Mouse (Mus musculus): ENCODE results near the gene Prr29. TPM values are rescaled to one million over a fixed set of nuclear protein-coding genes. Genes with fewer than 3 reads are reported as not detected.

Prr29 gene
- total RNA-seq, 2 experiments from 2014 or later = 0.57 to 1.3 TPM

DNA sequence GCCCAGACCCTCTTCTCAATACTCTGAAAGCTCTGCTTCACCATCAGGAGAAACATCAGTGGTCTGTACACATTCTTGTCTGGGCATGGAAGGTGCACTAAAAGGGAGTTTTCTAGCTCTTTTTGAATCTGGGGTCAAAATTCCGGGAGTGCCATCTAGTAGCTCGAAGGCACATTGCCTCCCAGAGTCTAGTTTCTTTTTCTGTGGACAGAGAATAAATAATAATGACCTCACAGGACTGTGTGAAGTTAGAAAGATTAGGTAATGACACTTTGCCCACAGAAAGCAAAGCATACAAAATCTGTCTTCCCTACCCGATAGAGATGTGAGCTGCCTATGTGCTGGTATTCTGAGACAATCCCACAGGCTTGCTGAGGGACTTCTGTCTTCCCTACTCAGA is 45.2 kb downstream of the Prr29 start:
- DNase-seq = no peak

DNA sequence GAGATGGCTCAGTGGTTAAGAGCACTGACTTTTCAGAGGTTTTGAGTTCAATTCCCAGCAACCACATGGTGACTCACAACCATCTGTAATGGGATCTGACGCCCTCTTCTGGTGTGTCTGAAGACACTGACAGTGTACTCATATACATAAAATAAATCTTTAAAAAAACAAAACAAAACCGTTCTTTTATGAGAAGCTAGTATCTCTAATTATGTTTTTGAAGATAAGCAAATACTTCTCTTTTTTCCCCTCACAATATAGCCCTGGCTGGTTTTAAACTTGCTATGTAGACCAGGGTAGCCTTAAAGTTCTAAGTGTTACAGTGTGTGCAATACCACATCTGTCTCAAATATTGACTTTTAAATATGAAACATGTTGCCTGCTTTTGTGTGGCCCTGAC is 45.9 kb downstream of the Prr29 start:
- no peak for DNase-seq

DNA sequence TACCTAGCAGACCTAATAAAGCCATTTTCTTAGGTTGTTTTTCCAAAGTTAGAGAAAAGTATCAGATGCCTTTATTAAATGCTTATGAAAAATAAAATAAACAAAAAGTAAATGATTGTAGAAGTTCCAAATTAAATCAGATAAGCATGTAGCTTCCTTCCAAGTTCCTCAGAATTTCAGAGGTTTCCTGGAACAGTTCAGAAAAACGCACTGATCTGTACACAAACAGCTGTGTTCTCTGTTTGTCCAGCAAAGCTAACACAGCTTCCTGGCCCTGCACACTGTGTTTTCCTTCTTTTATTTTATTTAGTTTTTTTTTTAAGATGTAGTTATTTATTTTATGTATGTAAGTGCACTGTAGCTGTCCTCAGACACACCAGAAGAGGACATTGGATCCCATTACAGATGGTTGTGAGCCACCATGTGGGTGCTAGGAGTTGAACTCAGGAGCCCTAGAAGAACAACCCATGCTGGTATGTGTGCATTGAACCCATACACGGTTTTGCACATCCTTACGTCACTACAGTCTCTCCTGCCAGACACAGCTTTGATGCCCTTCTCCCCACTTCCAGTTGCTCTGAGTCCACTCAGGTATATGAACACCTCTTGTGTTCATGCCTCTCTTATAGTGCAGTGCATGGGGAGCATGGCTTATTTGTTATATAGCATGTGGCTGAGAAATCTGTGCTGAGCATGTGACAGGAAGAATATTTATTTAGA is 47.5 kb downstream of the Prr29 start:
- no peak for DNase-seq

DNA sequence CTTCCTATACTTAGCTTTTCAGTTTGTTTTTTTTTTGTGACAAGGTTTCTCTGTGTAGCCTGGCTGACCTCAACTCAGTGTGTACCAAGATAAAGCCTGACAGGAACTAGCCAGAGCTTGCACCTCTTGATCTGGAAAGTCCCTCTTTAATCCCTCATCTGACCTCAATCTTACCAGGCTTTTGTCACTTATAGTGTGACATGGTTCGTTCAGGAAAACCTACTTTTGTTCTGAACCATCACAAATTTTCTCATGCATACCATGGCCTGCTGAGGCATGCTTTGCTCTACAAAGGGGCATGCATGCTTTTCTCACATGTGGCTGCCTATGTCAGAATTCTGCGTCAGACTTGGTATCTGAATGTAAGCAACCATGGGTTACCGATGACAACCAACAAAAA is 51.1 kb downstream of the Prr29 start:
- DNase-seq = no peak

DNA sequence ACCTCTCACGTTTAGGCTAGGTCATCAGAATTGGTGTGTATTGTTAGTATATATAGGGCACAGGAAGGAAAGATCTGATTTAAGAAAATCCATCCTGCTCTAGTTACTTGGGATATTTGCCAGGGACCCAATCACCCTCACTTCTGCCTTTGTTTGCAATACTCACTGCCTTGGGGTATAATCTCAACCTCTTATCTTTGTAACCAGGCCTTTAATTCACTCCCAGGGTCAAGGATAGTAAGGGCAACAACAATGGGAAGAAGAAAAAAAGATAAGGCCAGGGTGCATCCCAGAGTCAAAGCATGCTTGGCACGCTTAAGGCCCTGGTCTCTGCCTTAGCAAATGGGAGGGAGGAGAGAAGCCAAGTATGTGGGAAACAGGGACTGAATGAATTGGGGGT is 52.6 kb downstream of the Prr29 start:
- DNase-seq = no peak

DNA sequence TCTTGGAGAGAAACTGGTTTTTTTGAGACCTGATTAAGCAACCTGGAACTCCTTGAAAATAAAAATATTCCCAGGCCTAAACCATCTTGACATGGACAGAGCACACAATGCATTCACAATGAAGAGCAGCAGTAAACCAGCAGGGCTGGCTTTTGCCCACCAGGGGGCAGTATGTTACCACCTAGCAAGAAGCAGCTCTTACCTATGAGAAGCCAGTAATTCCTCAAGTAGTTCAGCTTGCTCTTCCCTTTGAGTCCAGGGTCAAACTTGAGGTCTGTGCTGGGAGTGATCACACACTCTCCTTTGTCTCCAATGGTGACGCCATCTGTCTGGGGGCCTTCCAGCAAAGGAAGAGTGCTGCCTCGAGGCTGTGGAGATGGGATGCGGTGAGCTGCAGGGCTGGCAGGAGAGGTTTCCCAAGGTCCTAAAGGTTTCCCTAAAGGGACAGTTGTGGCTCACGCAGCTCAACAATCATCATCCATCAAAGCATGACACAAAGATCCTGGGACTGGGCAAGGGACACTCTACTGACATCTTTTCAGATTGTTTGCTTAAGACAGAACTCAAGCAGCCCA is 53.4 kb downstream of the Prr29 start:
- peak; percentile 78 to 87 for DNase-seq

DNA sequence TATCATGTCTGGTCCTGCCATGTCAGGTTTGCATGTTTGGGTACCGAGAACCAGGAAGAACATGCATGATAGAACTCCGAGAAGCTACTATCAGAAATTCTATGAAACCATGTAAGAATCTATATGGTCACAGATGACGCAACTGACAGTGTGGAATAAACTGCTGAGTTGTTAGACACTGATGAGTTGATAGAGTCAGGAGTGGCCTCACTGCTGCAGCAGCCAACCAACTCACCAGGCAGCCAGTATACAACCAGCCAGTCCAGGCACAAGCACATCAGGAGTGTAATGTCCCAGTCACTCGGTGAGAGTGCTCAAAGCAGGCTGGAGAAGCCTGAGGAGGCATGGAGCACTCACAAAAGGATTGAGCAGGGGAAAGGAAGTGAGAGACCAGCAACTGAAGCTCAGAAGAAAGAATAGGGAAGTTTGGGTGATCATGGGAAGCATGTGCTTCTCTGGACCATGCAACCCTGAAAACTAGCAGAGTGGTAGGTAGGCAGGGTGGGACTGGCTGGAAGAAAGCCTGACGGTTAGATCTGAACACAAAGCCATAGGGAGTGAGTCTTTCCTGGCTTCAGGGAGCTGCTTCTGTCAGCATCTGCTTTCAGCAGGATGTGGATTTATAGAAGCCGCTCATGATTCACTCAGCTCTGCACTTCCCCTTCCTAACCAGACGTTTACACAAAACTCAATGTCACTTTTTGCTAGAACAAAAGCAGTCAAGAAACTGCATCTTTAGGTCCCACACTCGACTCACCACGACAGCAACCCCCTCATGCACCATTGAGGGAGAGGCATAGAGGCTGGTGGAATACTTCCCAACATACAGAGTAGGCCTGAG is 54.2 kb downstream of the Prr29 start:
- DNase-seq = peak; percentile 25 to 28

DNA sequence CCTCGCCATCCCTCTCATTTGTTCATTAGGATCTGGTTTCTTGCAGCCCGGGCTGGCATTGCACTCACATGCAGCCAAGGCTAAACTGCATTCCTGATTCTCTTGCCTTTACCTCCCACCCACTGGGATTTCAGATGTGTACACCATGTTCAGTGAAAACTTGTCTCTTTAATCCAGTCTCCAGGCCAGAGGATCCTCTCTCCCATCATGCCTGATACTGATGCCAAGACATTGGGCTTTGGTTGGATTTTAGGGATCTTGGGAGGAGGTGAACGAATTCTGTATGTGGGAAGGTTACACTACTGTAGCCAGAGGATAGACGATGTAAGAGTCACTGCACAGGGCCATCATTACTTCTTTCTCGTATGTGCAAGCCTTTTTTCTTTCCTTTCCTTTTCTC is 59.9 kb downstream of the Prr29 start:
- no peak for DNase-seq

DNA sequence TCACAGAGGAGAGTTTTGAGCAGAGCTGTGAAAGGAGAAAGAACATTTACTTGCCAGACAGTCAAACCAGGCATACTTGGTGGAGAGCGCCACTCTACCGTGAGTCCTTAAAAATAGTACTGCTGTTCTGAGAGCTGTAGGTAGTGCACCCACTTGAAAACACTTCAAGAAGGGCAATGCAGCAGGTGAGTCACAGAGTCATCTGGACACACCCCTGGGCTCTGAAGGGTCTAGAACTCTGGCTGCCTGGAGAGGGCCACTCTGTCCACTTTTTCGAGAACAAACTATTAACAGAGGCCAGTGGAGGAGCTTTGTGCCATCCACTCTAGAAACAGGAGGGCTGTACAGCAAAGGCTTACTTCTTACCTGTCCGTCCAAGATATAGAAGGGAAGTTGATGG is 61.2 kb downstream of the Prr29 start:
- no peak for DNase-seq

Other genes with a start within 250 kb of the Prr29 start
- gene Gm10840, start 204.6 kb upstream of the Prr29 start, total RNA-seq (2021) = not detected
- gene Limd2, start 204.6 kb upstream of the Prr29 start, total RNA-seq (2021) = 10 to 100 TPM in 1 of 2 experiments, 1 to 10 TPM in 1; 3.5 to 12.3 TPM
- 1 to 10 TPM; 6.2 to 8.0 TPM for gene Strada, start 163.3 kb upstream of the Prr29 start, total RNA-seq (2021)
- 10 to 100 TPM; 70.0 to 74.0 TPM for gene Ccdc47, start 149.1 kb upstream of the Prr29 start, total RNA-seq (2021)
- 10 to 100 TPM; 24.1 to 26.7 TPM for gene Ddx42, start 148.5 kb upstream of the Prr29 start, total RNA-seq (2021)
- gene Ftsj3, start 109.4 kb upstream of the Prr29 start, total RNA-seq (2021) = 10 to 100 TPM; 19.5 to 23.2 TPM
- 100 to 1,000 TPM; 109 TPM for gene Psmc5, start 109.3 kb upstream of the Prr29 start, total RNA-seq (2021)
- gene Smarcd2, start 92.5 kb upstream of the Prr29 start, total RNA-seq (2021) = 10 to 100 TPM; 12.3 to 19.0 TPM
- gene Tcam1, start 88.8 kb upstream of the Prr29 start, total RNA-seq (2021) = not detected
- gene Gh, start 63.6 kb upstream of the Prr29 start, total RNA-seq (2021) = not detected
- 10 to 100 TPM in 1 of 2 experiments, 1 to 10 TPM in 1; 2.0 to 14.1 TPM for gene Cd79b, start 50.7 kb upstream of the Prr29 start, total RNA-seq (2021)
- 10 to 100 TPM; 22.6 to 23.8 TPM for gene Scn4a, start 12.2 kb upstream of the Prr29 start, total RNA-seq (2021)
- gene Icam2, start 22.6 kb downstream of the Prr29 start, total RNA-seq (2021) = 10 to 100 TPM; 19.2 to 24.5 TPM
- gene Ern1, start 122.4 kb downstream of the Prr29 start, total RNA-seq (2021) = 10 to 100 TPM; 12.1 to 12.4 TPM
- gene Tex2, start 248.0 kb downstream of the Prr29 start, total RNA-seq (2021) = 10 to 100 TPM; 41.5 to 42.0 TPM